Mouse (Mus musculus) lung, embryonic 16.5 days (tissue): Measurements from ENCODE around the gene Card14. TPM values are rescaled to one million over a fixed set of nuclear protein-coding genes. Genes with fewer than 3 reads are reported as not detected.
A peak's percentile ranks its signal among the peaks of the same experiment; 100 is the strongest.
"Not testable (repeated sequence)": the region's sequence is repeated elsewhere in the genome, so short reads cannot be mapped to it uniquely, and the experiment has no call there.

Experiments used
- ATAC-seq: fragments of 200-750 bp; cut with Nextera tagmentation; 2 replicates; pipeline ENCODE4 v1.8.0; 2017; ENCODE audit warnings: low read depth, mild to moderate bottlenecking, moderate library complexity
- H3K27ac ChIP-seq: fragments of 300-500 bp; sonication (generic); 2 replicates; pipeline ENCODE4 v1.5.1; 2014; ENCODE audit warnings: mild to moderate bottlenecking, control low read depth, low read length
- H3K27me3 ChIP-seq: fragments of 300-500 bp; sonication (generic); 2 replicates; pipeline ENCODE4 v1.6.1; 2014; ENCODE audit warnings: low read depth, low read length, mixed read lengths; ENCODE audit not compliant: control insufficient read depth, insufficient read depth
- H3K36me3 ChIP-seq: fragments of 300-500 bp; sonication (generic); 2 replicates; pipeline ENCODE4 v1.6.1; 2014; ENCODE audit warnings: low read length; ENCODE audit not compliant: control insufficient read depth, insufficient read depth
- H3K4me1 ChIP-seq: fragments of 300-500 bp; sonication (generic); replicated peaks from 2 replicates; pipeline ENCODE4 v1.6.1; 2014; ENCODE audit warnings: low read length, mixed read lengths; ENCODE audit not compliant: control insufficient read depth, insufficient read depth
- H3K4me2 ChIP-seq: fragments of 300-500 bp; sonication (generic); 2 replicates; pipeline ENCODE4 v1.6.1; 2014; ENCODE audit warnings: low read depth, low read length, control low read depth
- H3K4me3 ChIP-seq: fragments of 300-500 bp; sonication (generic); 2 replicates; pipeline ENCODE4 v1.5.1; 2014; ENCODE audit warnings: mild to moderate bottlenecking, low read length, control low read depth
- H3K9ac ChIP-seq: fragments of 300-500 bp; sonication (generic); 2 replicates; pipeline ENCODE4 v1.6.1; 2014; ENCODE audit warnings: low read length, control low read depth
- H3K9me3 ChIP-seq: fragments of 300-500 bp; sonication (generic); 2 replicates; pipeline ENCODE4 v1.6.1; 2016; ENCODE audit warnings: low read length; ENCODE audit not compliant: control insufficient read depth
- WGBS: fragments of 180-500 bp; shearing (Covaris S2); extraction: QIAGEN DNeasy Blood & Tissue Kit; methylation state at CpG from one replicate; pipeline ENCODE4 v1.1.7; 2014; 5-methylcytosine and 5-hydroxymethylcytosine counted together
- polyA plus RNA-seq: library from polyadenylated mRNA; unstranded; fragments of >200 nt; fragmentation: Nextera tagmentation; extraction: Ambion mirVana; gene quantifications from 2 replicates; pipeline ENCODE4 v1.2.1, GENCODE M21; 2015

Gene Card14
- polyA plus RNA-seq, 1 experiment from 2014 or later, result 0.05 TPM

DNA sequence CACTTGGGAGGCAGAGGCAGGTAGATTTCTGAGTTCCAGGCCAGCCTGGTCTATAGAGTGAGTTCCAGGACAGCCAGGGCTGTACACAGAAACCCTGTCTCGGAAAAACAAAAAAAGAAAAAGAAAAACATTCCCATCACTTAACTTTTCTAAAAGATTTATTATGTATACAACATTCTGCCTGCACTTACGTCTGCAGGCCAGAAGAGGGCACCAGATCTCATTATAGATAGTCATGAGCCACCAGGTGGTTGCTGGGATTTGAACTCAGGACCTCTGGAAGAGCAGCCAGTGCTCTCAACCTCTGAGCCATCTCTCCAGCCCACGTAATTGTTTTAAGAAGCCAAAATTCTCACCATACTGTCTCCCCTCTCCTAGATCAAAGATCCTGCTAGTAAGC is 35.1 kb upstream of the Card14 start:
- H3K4me2 ChIP-seq, H3K4me3 ChIP-seq, H3K27me3 ChIP-seq, H3K9ac ChIP-seq, H3K9me3 ChIP-seq, ATAC-seq, H3K27ac ChIP-seq: not testable (repeated sequence)
- 74% methylated on average over 3 of the region's 3 CpGs for WGBS
- peaks cover 13% of the 10 kb centered on the region for H3K36me3 ChIP-seq
- peaks cover 14% of the 10 kb centered on the region for H3K4me1 ChIP-seq

DNA sequence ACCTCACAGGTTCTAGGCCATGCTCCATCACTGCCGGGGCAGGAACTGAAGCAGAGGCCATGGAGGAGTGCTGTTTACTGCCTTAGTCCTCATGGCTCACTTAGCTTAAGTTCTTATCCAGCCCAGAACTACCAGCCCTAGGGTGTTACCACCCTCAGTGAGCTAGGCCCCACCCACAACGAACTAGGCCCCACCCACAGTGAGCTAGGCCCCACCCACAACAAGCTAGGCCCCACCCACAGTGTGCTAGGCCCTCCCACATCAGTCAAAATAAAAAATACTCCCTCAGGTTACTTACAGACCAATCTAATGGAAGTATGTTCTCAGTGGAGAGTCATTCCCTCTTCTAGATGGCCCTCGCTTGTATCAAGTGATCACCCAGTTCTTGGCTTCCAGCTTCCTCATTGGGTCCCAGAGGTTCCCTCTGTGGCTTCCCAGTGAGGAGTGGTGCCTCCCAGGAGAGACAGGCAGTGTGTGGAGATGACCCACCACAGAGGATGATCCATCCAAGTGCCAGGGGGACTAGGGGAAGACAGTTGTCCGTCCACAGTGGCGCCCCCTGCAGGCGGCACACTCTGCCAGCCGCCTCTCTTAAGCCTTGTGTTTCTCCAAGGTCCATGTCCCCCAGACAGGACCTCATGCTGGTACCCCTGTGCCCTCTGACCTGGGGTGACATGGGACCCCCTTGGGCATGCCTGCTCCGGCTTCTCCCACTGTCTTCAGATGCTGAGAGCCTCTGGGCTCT is 34.2 kb upstream of the Card14 start:
- Histone ChIP-seq H3K4me3 (no peak overlapping the region), H3K36me3 (peaks cover 13% of the 10 kb centered on the region), H3K9ac (no peak overlapping the region), H3K9me3 (no peaks in the 10 kb centered on the region), H3K27ac (no peak overlapping the region), H3K4me1 (peaks cover 10% of the 10 kb centered on the region), H3K27me3 (no peaks in the 10 kb centered on the region), H3K4me2 (no peak overlapping the region)
- 85% methylated on average over 8 of the region's 8 CpGs for WGBS
- no peak for ATAC-seq

DNA sequence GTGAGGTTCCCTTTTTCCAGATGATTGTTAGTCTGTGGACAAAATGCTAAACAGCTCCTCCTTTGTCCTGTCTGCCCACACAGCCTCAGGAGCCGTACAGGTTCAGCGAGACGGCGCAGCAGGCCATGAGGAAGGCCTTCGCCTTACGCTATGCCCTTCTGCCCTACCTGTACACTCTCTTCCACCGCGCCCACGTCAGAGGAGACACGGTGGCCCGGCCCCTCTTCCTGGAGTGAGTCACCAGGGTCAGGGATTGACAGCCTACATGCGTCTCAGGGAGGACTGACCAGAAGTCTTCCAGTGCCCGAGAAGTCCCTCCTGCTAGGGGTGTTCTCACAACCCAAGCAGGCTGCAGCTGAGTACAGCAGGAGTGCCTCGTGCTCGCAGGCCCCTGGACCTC is 26.5 kb upstream of the Card14 start:
- Histone ChIP-seq H3K4me3 (no peak overlapping the region), H3K27me3 (no peaks in the 10 kb centered on the region), H3K4me2 (no peak overlapping the region), H3K9ac (no peak overlapping the region), H3K9me3 (no peaks in the 10 kb centered on the region), H3K36me3 (peaks cover 6% of the 10 kb centered on the region), H3K27ac (no peak overlapping the region), H3K4me1 (peaks cover 4% of the 10 kb centered on the region; the same call in 1 of the 2 replicates)
- 80% methylated on average over 15 of the region's 15 CpGs for WGBS
- ATAC-seq, result no peak

DNA sequence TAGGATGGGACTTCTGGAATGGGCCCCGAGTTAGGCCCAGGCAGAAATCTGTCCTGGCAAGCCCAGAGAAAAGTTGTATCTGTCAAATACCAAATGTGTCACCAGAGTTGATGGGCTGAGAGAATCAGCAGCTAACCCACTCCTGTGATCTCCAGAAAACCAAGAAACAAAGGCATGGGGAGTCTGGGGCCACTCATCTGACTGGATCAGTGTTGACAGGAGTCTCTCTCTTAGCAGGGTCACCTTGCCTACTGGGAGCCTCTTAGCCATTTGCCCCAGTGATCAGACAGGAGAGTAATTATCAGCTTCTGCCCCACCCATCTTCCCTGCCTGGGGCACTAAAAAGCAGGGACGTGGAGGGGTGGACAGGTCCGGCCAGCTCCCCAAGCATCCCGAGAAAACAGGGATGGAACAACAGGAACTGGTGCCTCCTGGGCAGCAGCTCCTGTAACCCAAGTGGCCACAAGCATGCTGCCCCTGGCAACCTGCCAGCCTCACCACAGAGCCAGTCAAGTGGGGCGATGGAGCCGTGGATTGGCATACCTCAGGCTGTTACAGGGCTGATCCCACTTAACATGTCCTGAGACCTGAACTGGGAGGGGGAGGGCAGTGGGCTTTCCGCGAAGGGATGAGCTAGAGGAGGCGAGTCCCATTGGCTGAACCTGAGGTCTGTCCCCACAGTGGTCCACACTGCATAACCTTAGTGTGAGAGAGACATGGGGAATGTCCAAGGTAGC is 21.6 kb upstream of the Card14 start:
- peak; percentile 79 for ATAC-seq
- Histone ChIP-seq H3K27me3 (no peaks in the 10 kb centered on the region), H3K4me1 (peaks cover 8% of the 10 kb centered on the region), H3K4me3 (no peak overlapping the region), H3K9me3 (no peaks in the 10 kb centered on the region), H3K9ac (no peak overlapping the region; the same call in 1 of the 2 replicates), H3K4me2 (no peak overlapping the region), H3K27ac (peak overlapping the region; percentile 29; the same call in 1 of the 2 replicates), H3K36me3 (peaks cover 38% of the 10 kb centered on the region)
- 43% methylated on average over 9 of the region's 9 CpGs for WGBS

DNA sequence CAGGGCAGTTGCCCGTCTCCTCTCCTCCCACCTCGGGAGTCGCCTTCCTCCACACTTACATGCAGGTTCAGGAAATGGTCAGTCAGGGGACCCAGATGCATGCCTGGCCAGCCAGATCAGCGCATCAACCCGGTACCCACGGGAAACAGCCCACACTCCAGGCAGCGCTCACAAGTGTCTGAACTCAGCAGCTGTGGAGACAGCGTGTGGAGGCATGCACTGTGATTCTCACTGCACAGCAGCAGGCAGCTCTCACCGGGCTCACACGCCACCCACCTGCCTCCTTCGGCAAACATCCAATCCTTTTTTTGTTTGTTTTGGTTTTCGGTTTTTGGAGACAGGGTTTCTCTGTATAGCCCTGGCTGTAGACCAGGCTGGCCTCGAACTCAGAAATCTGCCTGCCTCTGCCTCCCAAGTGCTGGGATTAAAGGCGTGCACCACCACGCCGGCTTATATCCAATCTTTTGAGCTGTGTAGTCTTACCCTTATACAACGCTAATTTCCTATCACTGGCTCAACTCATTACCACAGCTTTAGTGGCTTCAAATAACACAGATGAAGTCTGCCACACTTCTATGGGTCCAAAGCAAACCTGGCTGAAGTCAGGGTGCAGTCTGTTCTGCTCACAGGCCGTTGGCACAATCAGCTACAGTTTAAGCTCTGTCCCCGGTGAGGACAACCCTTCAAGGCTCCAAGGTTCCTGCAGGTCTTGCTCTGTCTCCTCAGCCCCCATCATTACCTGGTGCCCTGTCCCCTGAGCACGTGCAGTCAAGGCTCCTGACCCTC is 20.2 kb upstream of the Card14 start:
- peaks cover 50% of the 10 kb centered on the region for H3K36me3 ChIP-seq
- H3K9me3 ChIP-seq, result no peaks in the 10 kb centered on the region
- no peak overlapping the region for H3K27ac ChIP-seq
- no peak for ATAC-seq
- peaks cover 8% of the 10 kb centered on the region for H3K4me1 ChIP-seq
- no peak overlapping the region for H3K9ac ChIP-seq
- 82% methylated on average over 20 of the region's 20 CpGs for WGBS
- no peak overlapping the region for H3K4me2 ChIP-seq
- H3K27me3 ChIP-seq, result no peaks in the 10 kb centered on the region
- no peak overlapping the region for H3K4me3 ChIP-seq

DNA sequence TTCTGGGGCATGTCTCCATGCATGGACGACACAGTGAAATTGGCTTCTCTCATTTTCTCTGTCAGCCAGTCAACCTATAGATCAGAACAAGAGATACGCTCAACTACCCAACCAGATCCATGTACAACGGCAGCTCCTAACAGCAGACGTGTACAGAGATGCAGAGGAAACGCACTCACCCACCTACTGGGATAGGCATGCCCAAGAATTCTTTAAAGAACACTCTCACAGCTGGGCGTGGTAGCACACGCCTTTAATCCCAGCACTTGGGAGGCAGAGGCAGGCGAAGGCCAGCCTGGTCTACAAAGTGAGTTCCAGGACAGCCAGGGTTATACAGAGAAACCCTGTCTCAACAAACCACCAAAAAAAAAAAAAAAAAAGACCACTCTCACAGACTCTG is 14.7 kb upstream of the Card14 start:
- H3K9ac ChIP-seq, ATAC-seq, H3K9me3 ChIP-seq, H3K27ac ChIP-seq, H3K27me3 ChIP-seq, H3K4me1 ChIP-seq, H3K4me3 ChIP-seq, H3K4me2 ChIP-seq: not testable (repeated sequence)
- WGBS, result 93% methylated on average over 8 of the region's 8 CpGs
- peaks cover 80% of the 10 kb centered on the region for H3K36me3 ChIP-seq

DNA sequence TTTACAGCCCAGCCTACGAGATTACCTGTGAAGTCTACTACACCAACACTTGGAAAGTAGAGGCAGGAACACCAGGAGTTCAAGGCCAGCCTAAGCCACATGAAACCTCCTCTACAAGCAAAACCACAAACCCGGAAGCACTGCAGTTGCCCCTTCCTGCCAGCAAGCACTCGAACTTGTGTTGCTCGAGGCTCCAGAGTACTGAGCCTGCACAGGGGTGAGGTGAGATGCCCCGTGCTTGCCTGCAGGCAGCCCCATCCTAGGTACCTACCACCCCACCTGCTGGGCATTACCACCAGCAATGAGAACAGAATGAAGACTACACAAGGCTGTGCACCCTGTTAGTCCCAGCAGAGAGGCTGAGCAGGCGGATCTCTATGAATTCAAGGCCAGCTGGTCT is 9.6 kb upstream of the Card14 start:
- H3K4me2 ChIP-seq, result 0 out of 2 replicates have a peak overlapping the region, but pooled peaks have one; percentile 95
- H3K9ac ChIP-seq, result no peak overlapping the region

DNA sequence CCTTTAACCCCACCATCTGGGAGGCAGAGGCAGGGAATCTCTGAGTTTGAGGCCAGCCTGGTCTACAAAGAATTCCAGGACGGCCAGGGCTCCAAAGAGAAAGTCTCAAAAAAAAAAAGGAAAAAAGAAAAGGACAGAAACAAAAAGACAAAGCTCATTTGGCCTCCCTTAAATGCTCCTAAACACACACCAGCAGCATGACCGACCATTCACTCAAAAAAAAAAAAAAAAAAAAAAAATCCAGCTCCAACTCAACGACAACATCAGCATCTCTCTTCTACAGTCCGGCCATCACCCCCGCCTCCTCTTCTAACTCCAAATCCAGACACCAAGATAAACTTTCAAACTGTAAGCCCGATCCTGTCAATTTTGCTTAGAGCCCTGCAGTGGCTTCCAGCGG is 8.7 kb upstream of the Card14 start:
- no peaks in the 10 kb centered on the region for H3K9me3 ChIP-seq
- H3K4me2 ChIP-seq, result peak overlapping the region; percentile 95
- H3K9ac ChIP-seq, result peak overlapping the region; percentile 96
- H3K4me3 ChIP-seq, result peak overlapping the region; percentile 93
- ATAC-seq, result no peak
- no peaks in the 10 kb centered on the region for H3K27me3 ChIP-seq
- peaks cover 20% of the 10 kb centered on the region for H3K4me1 ChIP-seq
- WGBS, result 10% methylated on average over 7 of the region's 7 CpGs
- peaks cover 29% of the 10 kb centered on the region for H3K36me3 ChIP-seq
- H3K27ac ChIP-seq, result 0 out of 2 replicates have a peak overlapping the region, but pooled peaks have one; percentile 58

More for the DNA sequence above, 9.6 kb upstream of the Card14 start:
- 75% methylated on average over 6 of the region's 6 CpGs for WGBS
- H3K36me3 ChIP-seq, result peaks cover 39% of the 10 kb centered on the region
- no peaks in the 10 kb centered on the region for H3K9me3 ChIP-seq
- H3K27ac ChIP-seq, result no peak overlapping the region
- ATAC-seq, result no peak
- H3K4me1 ChIP-seq, result peaks cover 20% of the 10 kb centered on the region
- H3K27me3 ChIP-seq, result no peaks in the 10 kb centered on the region
- no peak overlapping the region for H3K4me3 ChIP-seq
